Mouse (Mus musculus): ENCODE measurements around the gene Cd22. TPM values are rescaled to one million over a fixed set of nuclear protein-coding genes. Genes with fewer than 3 reads are reported as not detected.

The Cd22 gene
- polyA plus RNA-seq, 1 experiment from 2014 or later: 0.22 TPM

GRCm38 (mm10) chr7:30821532-30821931 lies 58.6 kb downstream of the Cd22 start:
- H3K9ac ChIP-seq (ENCODE audit: low read depth, low read length): no peak overlapping the region
- no peak overlapping the region for H3K4me3 ChIP-seq (ENCODE audit: low read depth, low read length)
- 72% methylated on average over 5 of the region's 5 CpGs for WGBS
- DNase-seq (ENCODE audit: low spot score) (no peak), ATAC-seq (ENCODE audit: low read depth) (no peak)
- no peaks in the 10 kb centered on the region for H3K9me3 ChIP-seq (ENCODE audit: control insufficient read depth, low read length)
- no peaks in the 10 kb centered on the region for H3K36me3 ChIP-seq (ENCODE audit: control insufficient read depth, insufficient read depth, low read length)
- no peaks in the 10 kb centered on the region for H3K27me3 ChIP-seq (replicated peaks; ENCODE audit: control insufficient read depth, insufficient read depth, low read length)
- no peak overlapping the region for H3K27ac ChIP-seq (replicated peaks; ENCODE audit: low read depth, low read length)
- no peaks in the 10 kb centered on the region for H3K4me1 ChIP-seq (ENCODE audit: control insufficient read depth, insufficient read depth, low read length)
- H3K4me2 ChIP-seq (ENCODE audit: low read depth, low read length): no peak overlapping the region

- Histone ChIP-seq H3K27me3 (replicated peaks; ENCODE audit: control insufficient read depth, insufficient read depth, low read length) (no peaks in the 10 kb centered on the region), H3K4me1 (ENCODE audit: control insufficient read depth, insufficient read depth, low read length) (no peaks in the 10 kb centered on the region), H3K9ac (ENCODE audit: low read depth, low read length) (no peak overlapping the region), H3K9me3 (ENCODE audit: control insufficient read depth, low read length) (no peaks in the 10 kb centered on the region), H3K4me3 (ENCODE audit: low read depth, low read length) (no peak overlapping the region), H3K4me2 (ENCODE audit: low read depth, low read length) (no peak overlapping the region), H3K36me3 (ENCODE audit: control insufficient read depth, insufficient read depth, low read length) (no peaks in the 10 kb centered on the region), H3K27ac (replicated peaks; ENCODE audit: low read depth, low read length) (no peak overlapping the region)
- ATAC-seq (ENCODE audit: low read depth) (no peak), DNase-seq (ENCODE audit: low spot score) (no peak)
- WGBS: 48% methylated on average over 7 of the region's 7 CpGs
Observed at GRCm38 (mm10) chr7:30820854-30821445, 59.2 kb downstream of the Cd22 start.

- H3K4me3 ChIP-seq (ENCODE audit: low read depth, low read length): no peak overlapping the region
- H3K27ac ChIP-seq (replicated peaks; ENCODE audit: low read depth, low read length): no peak overlapping the region
- no peaks in the 10 kb centered on the region for H3K4me1 ChIP-seq (ENCODE audit: control insufficient read depth, insufficient read depth, low read length)
- no peaks in the 10 kb centered on the region for H3K27me3 ChIP-seq (replicated peaks; ENCODE audit: control insufficient read depth, insufficient read depth, low read length)
- ATAC-seq (ENCODE audit: low read depth): no peak
- no peak overlapping the region for H3K4me2 ChIP-seq (ENCODE audit: low read depth, low read length)
- no peaks in the 10 kb centered on the region for H3K9me3 ChIP-seq (ENCODE audit: control insufficient read depth, low read length)
- no peak overlapping the region for H3K9ac ChIP-seq (ENCODE audit: low read depth, low read length)
- H3K36me3 ChIP-seq (ENCODE audit: control insufficient read depth, insufficient read depth, low read length): no peaks in the 10 kb centered on the region
- DNase-seq (ENCODE audit: low spot score): no peak
- 44% methylated on average over 6 of the region's 6 CpGs for whole genome bisulfite sequencing
Observed at GRCm38 (mm10) chr7:30820131-30820530, 60.0 kb downstream of the Cd22 start.

Other genes starting within 250 kb of the Cd22 start
- gene Etv2, start 244.5 kb downstream of the Cd22 start, polyA plus RNA-seq (2014; fragmentation: Nextera tagmentation; extraction: Ambion mirVana): not detected in 2 replicates
- gene Rbm42, start 230.0 kb downstream of the Cd22 start, polyA plus RNA-seq (2014; fragmentation: Nextera tagmentation; extraction: Ambion mirVana): 93.1 and 106 TPM in 2 replicates
- 30.7 and 35.0 TPM in 2 replicates for gene Haus5, start 215.3 kb downstream of the Cd22 start, polyA plus RNA-seq (2014; fragmentation: Nextera tagmentation; extraction: Ambion mirVana)
- gene Pmis2, start 208.7 kb downstream of the Cd22 start, polyA plus RNA-seq (2014; fragmentation: Nextera tagmentation; extraction: Ambion mirVana): not detected in 2 replicates
- 0.37 and 0.46 TPM in 2 replicates for gene 2200002J24Rik, start 181.4 kb downstream of the Cd22 start, polyA plus RNA-seq (2014; fragmentation: Nextera tagmentation; extraction: Ambion mirVana)
- gene Atp4a, start 168.1 kb downstream of the Cd22 start, polyA plus RNA-seq (2014; fragmentation: Nextera tagmentation; extraction: Ambion mirVana): 0.32 and 0.54 TPM in 2 replicates
- 212 and 214 TPM in 2 replicates for gene Tmem147, start 150.8 kb downstream of the Cd22 start, polyA plus RNA-seq (2014; fragmentation: Nextera tagmentation; extraction: Ambion mirVana)
- 0.33 and 0.38 TPM in 2 replicates for gene Gapdhs, start 136.7 kb downstream of the Cd22 start, polyA plus RNA-seq (2014; fragmentation: Nextera tagmentation; extraction: Ambion mirVana)
- gene Sbsn, start 128.9 kb downstream of the Cd22 start, polyA plus RNA-seq (2014; fragmentation: Nextera tagmentation; extraction: Ambion mirVana): 12.4 and 33.7 TPM in 2 replicates
- gene Dmkn, start 116.6 kb downstream of the Cd22 start, polyA plus RNA-seq (2014; fragmentation: Nextera tagmentation; extraction: Ambion mirVana): 123 and 159 TPM in 2 replicates
- gene Krtdap, start 92.4 kb downstream of the Cd22 start, polyA plus RNA-seq (2014; fragmentation: Nextera tagmentation; extraction: Ambion mirVana): 428 and 557 TPM in 2 replicates
- 0.14 and 0.46 TPM in 2 replicates for gene Ffar2, start 56.6 kb downstream of the Cd22 start, polyA plus RNA-seq (2014; fragmentation: Nextera tagmentation; extraction: Ambion mirVana)
- gene Ffar3, start 24.2 kb downstream of the Cd22 start, polyA plus RNA-seq (2014; fragmentation: Nextera tagmentation; extraction: Ambion mirVana): not detected in 2 replicates
- not detected in 2 replicates for gene Ffar1, start 18.8 kb downstream of the Cd22 start, polyA plus RNA-seq (2014; fragmentation: Nextera tagmentation; extraction: Ambion mirVana)
- gene Mag, start 34.5 kb upstream of the Cd22 start, polyA plus RNA-seq (2014; fragmentation: Nextera tagmentation; extraction: Ambion mirVana): 1.3 and 1.4 TPM in 2 replicates
- 0.97 TPM in 1 of 2 replicates, not detected in the other for gene Hamp2, start 44.3 kb upstream of the Cd22 start, polyA plus RNA-seq (2014; fragmentation: Nextera tagmentation; extraction: Ambion mirVana)
- not detected in 2 replicates for gene Hamp, start 63.7 kb upstream of the Cd22 start, polyA plus RNA-seq (2014; fragmentation: Nextera tagmentation; extraction: Ambion mirVana)
- 18.3 and 23.8 TPM in 2 replicates for gene Usf2, start 76.5 kb upstream of the Cd22 start, polyA plus RNA-seq (2014; fragmentation: Nextera tagmentation; extraction: Ambion mirVana)
- 22.7 and 26.0 TPM in 2 replicates for gene Lsr, start 93.1 kb upstream of the Cd22 start, polyA plus RNA-seq (2014; fragmentation: Nextera tagmentation; extraction: Ambion mirVana)
- gene Fam187b, start 93.4 kb upstream of the Cd22 start, polyA plus RNA-seq (2014; fragmentation: Nextera tagmentation; extraction: Ambion mirVana): 1.6 and 2.3 TPM in 2 replicates
- gene Fxyd5, start 162.1 kb upstream of the Cd22 start, polyA plus RNA-seq (2014; fragmentation: Nextera tagmentation; extraction: Ambion mirVana): 57.0 and 64.6 TPM in 2 replicates
- 37.0 and 40.9 TPM in 2 replicates for gene Fxyd7, start 171.1 kb upstream of the Cd22 start, polyA plus RNA-seq (2014; fragmentation: Nextera tagmentation; extraction: Ambion mirVana)
- gene Fxyd1, start 176.9 kb upstream of the Cd22 start, polyA plus RNA-seq (2014; fragmentation: Nextera tagmentation; extraction: Ambion mirVana): 113 and 135 TPM in 2 replicates
- gene Lgi4, start 179.0 kb upstream of the Cd22 start, polyA plus RNA-seq (2014; fragmentation: Nextera tagmentation; extraction: Ambion mirVana): 0.86 and 1.6 TPM in 2 replicates
- gene Fxyd3, start 196.4 kb upstream of the Cd22 start, polyA plus RNA-seq (2014; fragmentation: Nextera tagmentation; extraction: Ambion mirVana): 48.8 and 71.7 TPM in 2 replicates
- 4.4 and 4.9 TPM in 2 replicates for gene Hpn, start 234.9 kb upstream of the Cd22 start, polyA plus RNA-seq (2014; fragmentation: Nextera tagmentation; extraction: Ambion mirVana)
- gene Scn1b, start 246.7 kb upstream of the Cd22 start, polyA plus RNA-seq (2014; fragmentation: Nextera tagmentation; extraction: Ambion mirVana): 8.5 and 9.4 TPM in 2 replicates

All from embryonic facial prominence, embryonic 14.5 days (tissue).